Mouse (Mus musculus): ENCODE results near the gene Snx30.

DNA sequence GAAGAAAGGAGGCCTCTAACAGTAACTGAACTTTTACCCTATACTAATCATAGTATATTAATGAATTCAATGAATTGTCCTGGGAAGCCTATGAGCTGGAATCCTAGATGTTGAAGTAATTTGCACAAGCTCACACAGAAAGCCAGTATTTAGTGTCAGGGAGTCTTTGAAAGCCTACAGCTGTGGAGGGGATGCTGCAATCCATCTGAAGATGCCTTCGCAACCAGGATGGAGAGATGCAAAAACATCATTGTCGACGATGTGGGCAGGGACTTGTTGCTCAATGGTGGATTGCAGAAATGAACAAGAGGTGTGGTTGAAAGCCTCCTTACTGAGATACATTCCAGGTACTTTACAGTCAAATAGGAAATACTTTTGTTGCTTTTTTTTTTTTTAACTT, 112.3 kb downstream of the Snx30 start:
- TF ChIP-seq GATA1 (IDR thresholded peaks at IDR 0.05; ENCODE audit: borderline replicate concordance, low read length), result no peak
- no peak for TF ChIP-seq FLI1 (IDR thresholded peaks at IDR 0.05; ENCODE audit: low read length)
